Mouse (Mus musculus): ENCODE results near the gene Cd244a. TPM values are rescaled to one million over a fixed set of nuclear protein-coding genes. Genes with fewer than 3 reads are reported as not detected.

Cd244a gene
- total and polyA plus RNA-seq, 2 experiments from 2014 or later, result 0.05 TPM; not detected in 1

DNA sequence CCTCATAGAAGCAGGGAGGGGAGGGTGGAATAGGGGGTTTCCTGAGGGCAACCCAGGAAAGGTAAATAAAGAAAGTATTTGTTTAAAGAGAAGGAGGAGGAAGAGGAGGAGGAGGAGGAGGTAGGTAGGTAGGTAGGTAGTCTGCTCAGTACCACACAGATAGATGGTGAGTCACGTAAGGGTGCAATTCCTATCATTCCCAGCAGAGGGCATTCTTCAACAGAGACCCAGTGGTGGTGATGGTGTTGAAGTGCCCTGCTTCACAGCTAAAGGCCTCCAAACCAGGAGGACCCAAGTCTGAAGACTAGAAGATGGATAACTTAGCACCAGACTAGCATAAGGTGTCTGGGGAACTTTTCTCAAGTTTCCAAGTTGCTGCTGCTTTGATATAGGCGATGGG, 51.0 kb downstream of the Cd244a start:
- Histone ChIP-seq H3K9me3 (ENCODE audit: low read length) (no peaks in the 10 kb centered on the region), H3K27me3 (ENCODE audit: insufficient read depth, low read length) (no peaks in the 10 kb centered on the region), H3K4me3 (ENCODE audit: low read length) (no peak overlapping the region), H3K9ac (replicated peaks; ENCODE audit: low read length) (no peak overlapping the region), H3K27ac (no peak overlapping the region), H3K4me2 (ENCODE audit: low read depth, low read length) (no peak overlapping the region), H3K36me3 (ENCODE audit: insufficient read depth, low read length) (no peaks in the 10 kb centered on the region), H3K4me1 (ENCODE audit: insufficient read depth, low read length) (no peaks in the 10 kb centered on the region)
- no peak for ATAC-seq
- WGBS, result 86% methylated on average over 2 of the region's 2 CpGs
- no peak for DNase-seq (ENCODE audit: low spot score)
- TF ChIP-seq CTCF (IDR thresholded peaks at IDR 0.05; ENCODE audit: low read depth), result peak; percentile 49

DNA sequence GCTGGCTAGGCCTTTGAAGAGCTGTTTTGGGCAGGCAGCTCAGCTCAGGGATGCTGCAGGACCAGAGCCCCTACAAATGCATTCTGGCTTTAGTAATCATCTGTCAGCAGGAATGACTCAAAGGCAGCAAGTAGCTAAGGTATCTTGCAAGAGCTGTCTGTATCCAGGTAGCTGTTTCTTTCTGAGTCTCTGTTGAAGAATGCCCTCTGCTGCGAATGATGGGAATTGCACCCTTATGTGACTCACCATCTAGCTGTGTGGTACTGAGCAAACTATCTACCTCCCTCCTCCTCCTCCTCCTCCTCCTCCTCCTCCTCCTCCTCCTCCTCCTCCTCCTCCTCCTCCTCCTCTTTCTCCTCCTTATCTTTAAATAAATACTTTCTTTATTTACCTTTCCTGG, 51.8 kb downstream of the Cd244a start:
- Histone ChIP-seq H3K9me3 (ENCODE audit: low read length) (no peaks in the 10 kb centered on the region), H3K36me3 (ENCODE audit: insufficient read depth, low read length) (no peaks in the 10 kb centered on the region), H3K9ac (replicated peaks; ENCODE audit: low read length) (no peak overlapping the region), H3K4me1 (ENCODE audit: insufficient read depth, low read length) (no peaks in the 10 kb centered on the region), H3K27me3 (ENCODE audit: insufficient read depth, low read length) (no peaks in the 10 kb centered on the region), H3K4me3 (ENCODE audit: low read length) (no peak overlapping the region), H3K4me2 (ENCODE audit: low read depth, low read length) (no peak overlapping the region), H3K27ac (no peak overlapping the region)
- 26% methylated on average over 1 of the region's 1 CpGs for WGBS
- peak; percentile 53 for TF ChIP-seq CTCF (IDR thresholded peaks at IDR 0.05; ENCODE audit: low read depth)
- ATAC-seq, result no peak
- DNase-seq (ENCODE audit: low spot score), result peak; percentile 41

DNA sequence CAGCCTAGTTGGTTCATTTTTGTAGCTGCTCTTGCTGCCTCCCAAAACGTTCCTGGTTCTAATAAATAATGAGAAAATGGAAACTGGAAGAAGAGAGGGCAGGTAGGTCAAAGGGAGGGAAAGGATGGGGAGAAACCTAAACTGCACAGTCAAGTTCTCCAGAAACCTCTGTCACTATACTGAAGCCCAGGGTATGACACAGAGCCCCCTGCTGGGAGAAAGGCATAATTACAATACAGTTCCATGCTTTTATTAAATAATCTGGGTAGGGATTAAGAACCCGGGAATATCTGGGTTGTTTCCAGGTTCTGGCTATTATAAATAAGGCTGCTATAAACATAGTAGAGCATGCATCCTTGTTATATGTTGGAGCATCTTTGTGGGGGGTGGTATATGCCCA, 55.0 kb downstream of the Cd244a start:
- Histone ChIP-seq H3K36me3 (ENCODE audit: insufficient read depth, low read length) (no peaks in the 10 kb centered on the region), H3K4me1 (ENCODE audit: insufficient read depth, low read length) (no peaks in the 10 kb centered on the region), H3K9me3 (ENCODE audit: low read length) (no peaks in the 10 kb centered on the region), H3K4me2 (ENCODE audit: low read depth, low read length) (no peak overlapping the region), H3K27me3 (ENCODE audit: insufficient read depth, low read length) (no peaks in the 10 kb centered on the region), H3K27ac (no peak overlapping the region), H3K4me3 (ENCODE audit: low read length) (no peak overlapping the region), H3K9ac (replicated peaks; ENCODE audit: low read length) (no peak overlapping the region)
- WGBS, result 41% methylated on average over 2 of the region's 2 CpGs
- ATAC-seq (no peak), DNase-seq (ENCODE audit: low spot score) (no peak)
- TF ChIP-seq CTCF (IDR thresholded peaks at IDR 0.05; ENCODE audit: low read depth), result no peak

DNA sequence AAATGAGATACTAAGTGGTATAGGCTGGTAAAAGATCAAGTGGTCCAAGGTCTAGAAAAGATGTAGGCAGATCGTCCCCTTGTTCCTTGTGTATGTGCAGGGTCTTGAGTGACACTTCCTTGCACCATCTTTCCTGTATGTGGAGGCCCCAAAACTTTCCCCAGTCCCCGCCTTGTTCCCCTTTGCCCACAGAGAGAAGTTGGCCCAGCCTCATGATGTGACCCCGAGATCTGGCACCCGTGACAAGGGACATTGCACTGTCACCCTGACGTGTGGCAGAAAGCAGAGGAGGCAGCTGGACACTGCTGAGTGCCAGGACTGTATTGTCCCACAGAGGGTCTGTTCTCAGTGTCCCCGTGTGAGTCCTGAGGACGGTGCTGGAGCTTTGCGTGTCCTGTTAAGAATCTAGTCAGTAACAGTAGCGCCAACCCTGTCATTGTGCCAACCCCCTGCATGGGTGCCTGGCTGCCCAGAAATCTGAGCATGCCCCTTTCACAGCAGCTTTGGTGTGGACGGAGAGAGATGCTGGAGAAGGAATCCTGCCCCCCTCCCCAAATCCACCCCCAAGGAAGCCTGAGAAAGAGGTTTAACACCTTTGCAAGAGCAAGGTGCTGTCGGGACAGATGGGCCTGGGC, 58.0 kb downstream of the Cd244a start:
- Histone ChIP-seq H3K9me3 (ENCODE audit: low read length) (no peaks in the 10 kb centered on the region), H3K4me1 (ENCODE audit: insufficient read depth, low read length) (no peaks in the 10 kb centered on the region), H3K27ac (no peak overlapping the region), H3K27me3 (ENCODE audit: insufficient read depth, low read length) (no peaks in the 10 kb centered on the region), H3K4me2 (ENCODE audit: low read depth, low read length) (no peak overlapping the region), H3K36me3 (ENCODE audit: insufficient read depth, low read length) (no peaks in the 10 kb centered on the region), H3K4me3 (ENCODE audit: low read length) (no peak overlapping the region), H3K9ac (replicated peaks; ENCODE audit: low read length) (no peak overlapping the region)
- no peak for TF ChIP-seq CTCF (IDR thresholded peaks at IDR 0.05; ENCODE audit: low read depth)
- ATAC-seq, result no peak
- peak; percentile 21 for DNase-seq (ENCODE audit: low spot score)
- WGBS, result 60% methylated on average over 11 of the region's 11 CpGs

DNA sequence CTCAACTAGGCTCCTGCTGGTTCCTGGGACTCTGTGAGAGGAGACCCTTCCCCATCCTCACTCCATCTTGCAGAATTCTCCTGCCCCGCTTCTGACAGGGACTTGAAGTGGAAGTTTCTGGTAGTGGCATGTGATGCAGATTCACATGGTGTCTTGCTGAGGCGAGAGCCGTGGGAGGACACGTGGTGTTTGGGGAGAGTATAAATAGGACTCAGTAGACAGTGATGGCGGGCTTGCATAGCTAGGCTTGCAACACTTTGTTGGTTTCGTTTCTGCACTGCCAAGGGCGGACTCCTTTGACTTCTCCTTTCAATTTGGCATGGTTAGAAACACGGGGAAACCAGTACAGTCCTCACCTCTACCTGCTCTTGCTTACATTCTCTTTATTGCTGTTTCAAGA, 60.0 kb downstream of the Cd244a start:
- Histone ChIP-seq H3K9ac (replicated peaks; ENCODE audit: low read length) (no peak overlapping the region), H3K36me3 (ENCODE audit: insufficient read depth, low read length) (no peaks in the 10 kb centered on the region), H3K4me2 (ENCODE audit: low read depth, low read length) (no peak overlapping the region), H3K27ac (no peak overlapping the region), H3K4me1 (ENCODE audit: insufficient read depth, low read length) (no peaks in the 10 kb centered on the region), H3K4me3 (ENCODE audit: low read length) (no peak overlapping the region), H3K27me3 (ENCODE audit: insufficient read depth, low read length) (no peaks in the 10 kb centered on the region), H3K9me3 (ENCODE audit: low read length) (no peaks in the 10 kb centered on the region)
- no peak for ATAC-seq
- DNase-seq (ENCODE audit: low spot score), result no peak
- 84% methylated on average over 8 of the region's 8 CpGs for WGBS
- no peak for TF ChIP-seq CTCF (IDR thresholded peaks at IDR 0.05; ENCODE audit: low read depth)

DNA sequence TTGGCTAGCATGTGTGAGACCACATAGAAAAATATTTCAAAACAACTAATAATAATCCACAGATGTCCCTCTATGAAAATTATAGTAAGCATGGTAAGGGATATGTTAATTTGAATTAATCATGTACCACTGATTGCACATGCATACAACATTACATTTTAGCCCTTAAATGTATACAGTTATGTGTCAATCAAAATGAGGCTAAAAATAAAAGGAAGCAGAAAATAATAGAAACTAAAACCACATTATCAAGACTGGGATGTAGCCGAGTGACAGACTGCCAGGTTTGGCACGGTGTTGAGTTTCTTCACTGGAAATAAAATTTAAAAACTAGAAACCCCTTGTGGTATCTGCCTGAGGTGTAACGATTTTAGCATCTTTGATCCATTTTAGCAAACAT, 60.7 kb downstream of the Cd244a start:
- no peaks in the 10 kb centered on the region for H3K36me3 ChIP-seq (ENCODE audit: insufficient read depth, low read length)
- no peaks in the 10 kb centered on the region for H3K4me1 ChIP-seq (ENCODE audit: insufficient read depth, low read length)
- no peak overlapping the region for H3K4me3 ChIP-seq (ENCODE audit: low read length)
- no peak for TF ChIP-seq CTCF (IDR thresholded peaks at IDR 0.05; ENCODE audit: low read depth)
- 86% methylated on average over 3 of the region's 3 CpGs for WGBS
- H3K4me2 ChIP-seq (ENCODE audit: low read depth, low read length), result no peak overlapping the region
- no peaks in the 10 kb centered on the region for H3K9me3 ChIP-seq (ENCODE audit: low read length)
- no peak for ATAC-seq
- H3K9ac ChIP-seq (replicated peaks; ENCODE audit: low read length), result no peak overlapping the region
- no peak for DNase-seq (ENCODE audit: low spot score)
- H3K27me3 ChIP-seq (ENCODE audit: insufficient read depth, low read length), result no peaks in the 10 kb centered on the region
- H3K27ac ChIP-seq, result no peak overlapping the region

DNA sequence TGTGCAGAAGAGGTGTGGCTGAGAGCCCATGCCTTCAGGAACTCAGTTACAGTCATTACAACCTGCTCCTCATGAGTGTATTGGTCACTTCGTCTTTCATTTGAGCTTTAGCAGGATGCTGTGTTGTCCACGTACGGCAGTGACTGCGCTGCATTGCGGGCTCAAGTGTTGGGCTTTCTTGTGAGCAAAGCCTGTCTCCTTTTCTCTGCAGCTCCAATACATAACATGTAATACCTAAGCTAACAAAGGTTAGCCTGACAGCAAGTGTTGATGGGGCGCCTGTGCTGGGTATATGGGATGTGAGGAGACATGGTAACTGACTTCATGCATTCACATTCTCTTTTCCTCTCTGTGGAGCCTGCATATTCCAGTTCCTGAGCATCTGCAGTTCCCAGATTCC, 61.1 kb downstream of the Cd244a start:
- Histone ChIP-seq H3K4me3 (ENCODE audit: low read length) (no peak overlapping the region), H3K27me3 (ENCODE audit: insufficient read depth, low read length) (no peaks in the 10 kb centered on the region), H3K4me2 (ENCODE audit: low read depth, low read length) (no peak overlapping the region), H3K36me3 (ENCODE audit: insufficient read depth, low read length) (no peaks in the 10 kb centered on the region), H3K9ac (replicated peaks; ENCODE audit: low read length) (no peak overlapping the region), H3K4me1 (ENCODE audit: insufficient read depth, low read length) (no peaks in the 10 kb centered on the region), H3K27ac (no peak overlapping the region), H3K9me3 (ENCODE audit: low read length) (no peaks in the 10 kb centered on the region)
- TF ChIP-seq CTCF (IDR thresholded peaks at IDR 0.05; ENCODE audit: low read depth), result no peak
- no peak for DNase-seq (ENCODE audit: low spot score)
- ATAC-seq, result no peak
- 89% methylated on average over 6 of the region's 6 CpGs for WGBS
